Mouse (Mus musculus) right cerebral cortex, adult 18-20 months (tissue): Measurements from ENCODE around the gene Hid1.

ENCODE experiments used
- DNase-seq: peaks from one replicate; pipeline ENCODE4 v3.0.0; 2022; ENCODE audit warnings: mixed read lengths

Hid1 gene

GRCm38 (mm10) chr11:115335223-115335622, 32.3 kb downstream of the Hid1 start:
- no peak for DNase-seq

DNA sequence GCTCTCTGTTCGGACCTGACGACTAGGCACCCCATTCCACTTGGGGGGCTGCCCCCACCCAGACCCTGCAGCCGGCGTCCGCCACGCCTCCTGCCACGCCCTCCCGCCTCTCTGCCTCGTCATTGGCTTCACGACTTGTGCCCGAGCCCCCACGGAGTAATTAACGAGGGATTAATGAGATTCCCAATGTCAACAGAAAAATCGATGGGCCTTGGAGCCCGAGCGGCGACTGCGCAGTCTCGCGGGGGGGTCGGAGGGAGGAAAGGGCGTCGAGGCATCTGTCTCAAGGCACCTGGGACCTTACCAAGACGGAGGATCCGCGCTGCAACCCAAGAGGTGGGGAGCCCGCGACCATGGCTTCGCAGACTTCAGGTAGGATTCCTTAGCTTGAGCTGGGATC, 33.0 kb downstream of the Hid1 start, which contains the start of gene Otop3:
TSS of gene Otop3 (plus strand) at position 201 of the 400 bp plus-strand sequence.
- DNase-seq: no peak

DNA sequence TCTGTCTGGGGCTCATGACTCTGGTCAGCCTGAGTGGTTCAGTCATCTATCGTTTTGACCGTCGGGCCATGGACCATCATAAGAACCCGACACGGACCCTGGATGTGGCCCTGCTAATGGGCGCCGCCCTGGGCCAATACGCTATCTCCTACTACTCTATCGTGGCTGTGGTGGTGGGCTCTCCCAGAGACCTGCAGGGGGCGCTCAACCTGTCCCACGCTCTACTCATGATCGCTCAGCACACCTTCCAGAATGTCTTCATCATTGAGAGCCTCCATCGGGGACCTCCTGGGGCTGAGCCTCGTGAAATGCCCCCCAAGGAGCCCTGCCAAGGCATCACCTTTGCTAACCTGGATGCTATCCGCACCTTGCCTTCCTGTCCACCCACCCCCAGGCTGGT, 38.2 kb downstream of the Hid1 start:
- no peak for DNase-seq

- DNase-seq: peak; percentile 60
Measured at GRCm38 (mm10) chr11:115326730-115327129, 40.8 kb downstream of the Hid1 start.

- no peak for DNase-seq
Measured at GRCm38 (mm10) chr11:115323354-115323753, 44.2 kb downstream of the Hid1 start.

DNA sequence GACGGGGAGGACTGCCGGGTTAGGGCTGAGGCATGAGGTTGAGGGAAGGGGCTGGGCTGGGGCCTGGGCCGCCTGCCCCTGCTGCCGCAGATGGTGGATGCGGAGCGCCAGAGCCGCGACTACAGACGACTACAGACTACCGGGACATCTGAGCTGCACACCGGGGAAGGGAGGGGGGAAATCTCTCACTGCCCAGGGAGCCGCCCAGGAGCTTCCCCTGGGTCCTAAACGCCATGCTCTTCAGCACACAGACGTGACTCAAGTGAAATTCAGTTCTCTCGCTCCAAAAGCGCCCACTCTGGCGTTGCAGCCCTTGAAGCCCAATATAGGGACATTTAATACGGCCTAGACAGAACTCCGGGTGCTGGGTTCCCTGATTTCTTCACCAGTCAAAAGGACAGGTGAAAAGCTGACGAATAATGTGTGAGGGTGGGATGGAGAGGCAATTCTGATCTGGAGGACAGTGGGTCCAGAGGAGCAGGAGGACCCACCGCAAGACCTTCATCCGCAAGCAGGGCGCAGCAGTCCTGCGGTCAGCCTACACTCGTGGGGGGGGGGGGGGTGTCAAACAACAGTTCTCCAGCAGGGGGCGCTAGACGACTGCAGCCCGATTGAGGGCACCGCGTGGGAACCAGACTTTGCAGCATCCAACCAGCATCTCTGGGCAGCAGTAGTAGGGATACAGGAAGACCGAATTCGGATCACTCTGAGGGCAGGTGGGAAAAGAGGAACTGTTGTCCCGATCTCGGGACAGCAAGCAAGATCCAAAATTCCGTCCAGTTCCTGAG, 45.5 kb downstream of the Hid1 start, which contains the start of gene Ush1g:
TSS of gene Ush1g (minus strand) at position 136 of the 788 bp plus-strand sequence.
- peak; percentile 38 for DNase-seq

- DNase-seq: no peak
Measured at GRCm38 (mm10) chr11:115319704-115320383, 47.7 kb downstream of the Hid1 start.

- DNase-seq: no peak
Measured at GRCm38 (mm10) chr11:115318245-115319027, 49.1 kb downstream of the Hid1 start.

GRCm38 (mm10) chr11:115317204-115317603, 50.4 kb downstream of the Hid1 start:
- DNase-seq: no peak

DNA sequence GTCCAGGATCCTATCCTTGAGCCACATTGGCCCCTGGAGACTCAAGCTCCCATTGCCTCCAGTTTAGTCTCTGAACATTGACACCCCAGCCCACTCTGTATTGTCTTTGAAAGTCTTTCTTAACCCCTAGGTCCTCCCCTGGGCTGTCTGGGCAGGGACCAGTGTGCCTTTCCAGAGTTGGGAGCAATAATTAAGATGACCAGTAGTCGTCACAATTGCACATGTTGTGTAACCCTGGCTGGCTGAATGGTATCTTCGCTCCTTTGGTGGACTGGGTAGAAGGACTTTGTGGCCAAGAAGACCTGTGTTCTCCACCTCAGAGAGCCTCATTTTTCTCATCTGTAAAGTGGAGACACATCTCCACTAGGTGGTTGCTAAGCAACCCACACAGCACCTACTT, 53.3 kb downstream of the Hid1 start:
- DNase-seq: no peak

DNA sequence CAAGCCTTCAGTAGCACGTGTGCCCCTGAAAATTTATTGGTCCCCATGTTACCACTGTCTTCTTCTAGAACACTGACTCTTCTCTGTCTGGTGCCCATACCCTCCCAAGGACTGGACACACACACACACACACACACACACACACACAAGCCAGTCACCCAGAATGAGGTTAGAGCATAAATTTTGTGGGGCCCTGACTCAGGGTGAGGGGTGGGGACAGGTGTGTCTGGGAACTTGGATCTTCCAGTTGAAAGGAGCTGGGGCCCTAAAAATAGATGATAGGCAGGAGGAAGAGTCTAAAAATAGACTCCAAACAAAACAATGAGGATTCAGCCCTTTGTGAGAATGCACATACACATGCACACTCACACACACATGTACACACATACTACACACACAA, 58.8 kb downstream of the Hid1 start:
- no peak for DNase-seq

DNA sequence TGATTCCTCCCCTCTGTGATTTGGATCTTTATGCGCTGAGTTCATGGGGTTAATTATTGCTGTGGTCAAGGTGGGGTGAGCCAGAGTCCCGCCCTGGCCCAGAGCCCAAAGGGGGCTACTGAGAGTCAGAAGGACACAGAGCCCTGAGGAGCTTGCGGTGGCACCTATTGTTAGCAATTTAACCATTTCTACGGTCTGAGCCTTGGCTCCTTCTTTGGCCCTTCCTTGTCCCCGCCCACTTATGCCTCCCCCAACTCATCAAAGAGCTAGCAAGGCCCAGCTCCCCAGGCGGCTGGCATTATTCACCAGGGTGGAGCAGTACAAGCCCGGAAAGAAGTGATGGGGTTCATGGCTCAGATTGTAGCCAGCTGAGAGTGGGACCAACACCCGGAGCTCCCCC, 60.7 kb downstream of the Hid1 start, which contains the start of gene Otop2:
TSS of gene Otop2 (plus strand) at position 301 of the 400 bp plus-strand sequence.
- DNase-seq: no peak

- DNase-seq: no peak
Measured at GRCm38 (mm10) chr11:115303167-115303566, 64.4 kb downstream of the Hid1 start.

- DNase-seq: no peak
Measured at GRCm38 (mm10) chr11:115301351-115301750, 66.2 kb downstream of the Hid1 start.

- no peak for DNase-seq
Measured at GRCm38 (mm10) chr11:115300745-115301144, 66.8 kb downstream of the Hid1 start.

GRCm38 (mm10) chr11:115298160-115298559, 69.4 kb downstream of the Hid1 start:
- DNase-seq: no peak
